Mouse (Mus musculus) limb, embryonic 12.5 days (tissue): ENCODE measurements around the gene Micu1. TPM values are rescaled to one million over a fixed set of nuclear protein-coding genes. Genes with fewer than 3 reads are reported as not detected.
A peak's percentile ranks its signal among the peaks of the same experiment; 100 is the strongest.

Experiments
- ATAC-seq: fragments of 200-750 bp; cut with Nextera tagmentation; 2 replicates; pipeline ENCODE4 v1.8.0; 2017; ENCODE audit warnings: low read depth, moderate TSS enrichment; ENCODE audit not compliant: insufficient number of reproducible peaks, insufficient read depth, low FRiP score, low TSS enrichment
- H3K27ac ChIP-seq: fragments of 300-500 bp; sonication (generic); 2 replicates; pipeline ENCODE4 v1.5.1; 2016; ENCODE audit warnings: mild to moderate bottlenecking, moderate library complexity
- H3K27me3 ChIP-seq: fragments of 300-500 bp; sonication (generic); 2 replicates; pipeline ENCODE4 v1.6.1; 2016; ENCODE audit warnings: mild to moderate bottlenecking, moderate library complexity
- H3K36me3 ChIP-seq: fragments of 300-500 bp; sonication (generic); 2 replicates; pipeline ENCODE4 v1.6.1; 2016; ENCODE audit warnings: mild to moderate bottlenecking, moderate library complexity
- H3K4me1 ChIP-seq: fragments of 300-500 bp; sonication (generic); replicated peaks from 2 replicates; pipeline ENCODE4 v1.6.1; 2016
- H3K4me2 ChIP-seq: fragments of 300-500 bp; sonication (generic); 2 replicates; pipeline ENCODE4 v1.6.1; 2016; ENCODE audit warnings: mild to moderate bottlenecking, moderate library complexity
- H3K4me3 ChIP-seq: fragments of 300-500 bp; sonication (generic); replicated peaks from 2 replicates; pipeline ENCODE4 v1.5.1; 2016; ENCODE audit warnings: mild to moderate bottlenecking
- H3K9ac ChIP-seq: fragments of 300-500 bp; sonication (generic); replicated peaks from 2 replicates; pipeline ENCODE4 v1.6.1; 2016; ENCODE audit warnings: mild to moderate bottlenecking, moderate library complexity
- H3K9me3 ChIP-seq: fragments of 300-500 bp; sonication (generic); 2 replicates; pipeline ENCODE4 v1.6.1; 2016; ENCODE audit warnings: mild to moderate bottlenecking, moderate library complexity
- WGBS: fragments of 180-500 bp; shearing (Covaris S2); methylation state at CpG from one replicate; pipeline ENCODE4 v1.1.7; 2016; 5-methylcytosine and 5-hydroxymethylcytosine counted together
- polyA plus RNA-seq: library from polyadenylated mRNA; unstranded; fragments of >200 nt; fragmentation: Nextera tagmentation; extraction: Ambion mirVana; gene quantifications from 2 replicates; pipeline ENCODE4 v1.2.1, GENCODE M21; 2016

Gene Micu1
- polyA plus RNA-seq, 1 experiment from 2014 or later = 80.5 TPM

GRCm38 (mm10) chr10:59908776-59909315 lies 206.6 kb downstream of the Micu1 start:
- ATAC-seq = no peak
- peaks cover 57% of the 10 kb centered on the region for H3K4me1 ChIP-seq
- no peaks in the 10 kb centered on the region; the same call in 1 of the 2 replicates for H3K27me3 ChIP-seq
- no peak overlapping the region for H3K4me3 ChIP-seq
- H3K4me2 ChIP-seq = peak overlapping the region; percentile 38; the same call in 1 of the 2 replicates
- no peak overlapping the region for H3K9ac ChIP-seq
- no peaks in the 10 kb centered on the region for H3K9me3 ChIP-seq
- H3K36me3 ChIP-seq = no peaks in the 10 kb centered on the region
- peak overlapping the region; percentile 81 for H3K27ac ChIP-seq
- WGBS = 56% methylated on average over 7 of the region's 7 CpGs

- H3K4me2 ChIP-seq = peak overlapping the region; percentile 38
- peak overlapping the region; percentile 53 for H3K27ac ChIP-seq
- no peak overlapping the region for H3K9ac ChIP-seq
- no peak for ATAC-seq
- peaks cover 56% of the 10 kb centered on the region for H3K4me1 ChIP-seq
- H3K4me3 ChIP-seq = 0 out of 2 replicates have a peak overlapping the region, but pooled peaks have one; percentile 1
- WGBS = 8% methylated on average over 14 of the region's 14 CpGs
- H3K27me3 ChIP-seq = no peaks in the 10 kb centered on the region; the same call in 1 of the 2 replicates
- H3K36me3 ChIP-seq = no peaks in the 10 kb centered on the region
- H3K9me3 ChIP-seq = no peaks in the 10 kb centered on the region
Measured at GRCm38 (mm10) chr10:59909357-59909847, 207.1 kb downstream of the Micu1 start.

- Histone ChIP-seq H3K9ac (peak overlapping the region; percentile 37), H3K4me3 (no peak overlapping the region)
- WGBS = 18% methylated on average over 6 of the region's 6 CpGs
Measured at GRCm38 (mm10) chr10:59911091-59911490, 208.8 kb downstream of the Micu1 start.

GRCm38 (mm10) chr10:59911561-59912198 lies 209.4 kb downstream of the Micu1 start:
- peak overlapping the region; percentile 88 for H3K27ac ChIP-seq
- H3K4me3 ChIP-seq = peak overlapping the region; percentile 19; the same call in 1 of the 2 replicates
- ATAC-seq = no peak; the same call in 1 of the 2 replicates
- H3K36me3 ChIP-seq = no peaks in the 10 kb centered on the region
- WGBS = 3% methylated on average over 25 of the region's 25 CpGs
- no peaks in the 10 kb centered on the region for H3K9me3 ChIP-seq
- peak overlapping the region; percentile 54 for H3K4me2 ChIP-seq
- H3K4me1 ChIP-seq = peaks cover 70% of the 10 kb centered on the region
- H3K27me3 ChIP-seq = no peaks in the 10 kb centered on the region; the same call in 1 of the 2 replicates
- peak overlapping the region; percentile 37 for H3K9ac ChIP-seq

More at GRCm38 (mm10) chr10:59911091-59911490, 208.8 kb downstream of the Micu1 start:
- Histone ChIP-seq H3K27me3 (no peaks in the 10 kb centered on the region; the same call in 1 of the 2 replicates), H3K4me1 (peaks cover 64% of the 10 kb centered on the region), H3K4me2 (peak overlapping the region; percentile 54), H3K9me3 (no peaks in the 10 kb centered on the region), H3K27ac (peak overlapping the region; percentile 88), H3K36me3 (no peaks in the 10 kb centered on the region)
- no peak for ATAC-seq

Other genes with a start within 250 kb of the Micu1 start
- gene Gm10322, start 86.4 kb upstream of the Micu1 start, polyA plus RNA-seq = not detected in 2 replicates
- gene Mcu, start 85.8 kb upstream of the Micu1 start, polyA plus RNA-seq = 45.3 and 48.4 TPM in 2 replicates
- gene Dnajb12, start 177.1 kb downstream of the Micu1 start, polyA plus RNA-seq = 17.6 and 20.7 TPM in 2 replicates
- gene Ddit4, start 249.4 kb downstream of the Micu1 start, polyA plus RNA-seq = 90.7 and 91.8 TPM in 2 replicates